Mouse (Mus musculus): ENCODE measurements at regions not wholly inside any gene's neighbourhood (a gene's known extent, or its start where the extent isn't known, plus 50 kb on each side); places are given as distances from the start of the nearest gene placed in this dataset.

DNA sequence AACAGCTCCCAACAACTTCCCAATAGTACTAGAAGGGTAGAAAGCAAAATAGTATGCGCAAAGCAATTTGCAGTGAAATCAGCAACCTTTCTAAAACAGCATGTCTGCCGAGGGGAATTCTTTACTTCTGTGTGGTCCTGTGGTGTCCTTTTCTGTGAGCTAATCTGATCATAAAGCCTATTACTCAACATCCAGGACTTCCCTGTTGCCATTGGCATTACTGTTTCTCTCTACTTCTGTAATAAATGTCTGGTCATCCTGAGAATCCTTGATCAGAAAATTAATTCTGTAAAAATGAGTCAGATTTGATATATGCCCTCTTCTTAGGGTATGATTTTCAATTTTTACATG lies 591.4 kb upstream of the Cdh12 start:
- TF ChIP-seq CTCF (IDR thresholded peaks at IDR 0.05; ENCODE audit: low read depth) (no peak), EP300 (IDR thresholded peaks at IDR 0.05; ENCODE audit: low read depth) (no peak)
